Mouse (Mus musculus) G1E (cell line): ENCODE measurements around the gene Hsf3. TPM values are rescaled to one million over a fixed set of nuclear protein-coding genes. Genes with fewer than 3 reads are reported as not detected.
A peak's percentile ranks its signal among the peaks of the same experiment; 100 is the strongest.

ENCODE experiments used
- ATAC-seq: 2 replicates; pipeline ENCODE4 v1.8.0; 2016; ENCODE audit warnings: mild to moderate bottlenecking; ENCODE audit not compliant: insufficient number of reproducible peaks, poor library complexity, low FRiP score, severe bottlenecking; ENCODE audit errors: extremely low read depth
- DNase-seq: peaks from one replicate; pipeline ENCODE4 v3.0.0; 2012; ENCODE audit warnings: low spot score
- H3K27me3 ChIP-seq: 2 replicates; pipeline ENCODE4 v1.6.1; 2012; ENCODE audit warnings: mild to moderate bottlenecking, low read length, inconsistent platforms; ENCODE audit not compliant: insufficient read depth
- H3K36me3 ChIP-seq: replicated peaks from 2 replicates; pipeline ENCODE3; 2012; ENCODE audit warnings: mild to moderate bottlenecking, inconsistent platforms
- H3K4me1 ChIP-seq: 2 replicates; pipeline ENCODE4 v1.6.1; 2012; ENCODE audit warnings: low read depth, low read length, inconsistent platforms, mixed read lengths; ENCODE audit not compliant: insufficient read depth
- H3K4me3 ChIP-seq: 2 replicates; pipeline ENCODE4 v1.5.1; 2012; ENCODE audit warnings: low read depth, mild to moderate bottlenecking, inconsistent platforms, low read length, moderate library complexity, mixed read lengths
- H3K9me3 ChIP-seq: replicated peaks from 2 replicates; pipeline ENCODE4 v1.6.1; 2012; ENCODE audit warnings: inconsistent platforms
- CTCF ChIP-seq: IDR thresholded peaks from 2 replicates; pipeline ENCODE4 v1.5.1; 2012; ENCODE audit warnings: low read depth, low read length, inconsistent platforms, mixed read lengths
- GATA1 ChIP-seq: IDR thresholded peaks from 2 replicates; pipeline ENCODE4 v1.6.1; 2012; ENCODE audit warnings: borderline replicate concordance, low read length, inconsistent platforms, mixed read lengths
- GATA2 ChIP-seq: IDR thresholded peaks from 2 replicates; pipeline ENCODE4 v1.6.1; 2012; ENCODE audit warnings: low read depth, low read length, inconsistent platforms, borderline replicate concordance
- POLR2AphosphoS5 ChIP-seq: IDR thresholded peaks from 2 replicates; pipeline ENCODE4 v1.6.1; 2012; ENCODE audit warnings: low read depth, low read length, inconsistent platforms; ENCODE audit not compliant: insufficient replicate concordance
- TAL1 ChIP-seq: conservative IDR thresholded peaks from 2 replicates; pipeline ENCODE4 v1.6.1; 2012; ENCODE audit warnings: low read depth, low read length, inconsistent platforms, mixed read lengths
- polyA plus RNA-seq: library from polyadenylated mRNA; stranded (reverse); fragments of >175 nt; gene quantifications from 2 replicates; pipeline ENCODE4 v1.2.3, GENCODE M21; 2012
- total RNA-seq, 2 experiments: library from RNA; stranded (forward) in 1 of 2; stranded (reverse) in 1 of 2; fragments of 200-1000 nt in 1 of 2; fragments of >200 nt in 1 of 2; fragmentation: Nextera tagmentation in 1 of 2; gene quantifications; 2 replicates each; pipeline ENCODE4 v1.2.3; 2014 to 2017

The Hsf3 gene
- total and polyA plus RNA-seq, 3 experiments, result 0.11 TPM; not detected in 2

DNA sequence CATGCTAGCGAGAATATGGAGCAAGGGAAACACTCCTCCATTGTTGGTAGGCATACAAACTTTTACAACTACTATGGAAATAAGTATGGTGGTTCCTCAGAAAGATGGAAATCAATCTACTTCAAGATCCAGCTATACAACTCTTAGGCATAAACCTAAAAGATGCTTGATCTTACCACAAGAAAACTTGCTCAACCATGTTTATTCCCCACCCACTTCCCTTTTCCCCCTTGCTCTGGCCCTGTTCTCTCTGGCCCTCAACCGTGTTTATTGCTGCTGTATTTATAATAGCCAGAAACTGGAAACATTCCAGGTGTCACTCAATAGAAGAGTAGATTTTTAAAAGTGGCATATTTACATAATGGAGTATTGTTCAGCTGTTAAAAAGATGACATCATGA, 117.0 kb downstream of the Hsf3 start:
- no peaks in the 10 kb centered on the region for H3K27me3 ChIP-seq
- TF ChIP-seq CTCF, result no peak
- TF ChIP-seq POLR2AphosphoS5, result no peak
- no peak for TF ChIP-seq GATA2
- no peak for TF ChIP-seq TAL1
- TF ChIP-seq GATA1, result no peak
- no peaks in the 10 kb centered on the region for H3K9me3 ChIP-seq
- H3K4me3 ChIP-seq, result no peak overlapping the region
- H3K4me1 ChIP-seq, result no peaks in the 10 kb centered on the region
- DNase-seq (no peak), ATAC-seq (no peak)
- H3K36me3 ChIP-seq, result no peaks in the 10 kb centered on the region

DNA sequence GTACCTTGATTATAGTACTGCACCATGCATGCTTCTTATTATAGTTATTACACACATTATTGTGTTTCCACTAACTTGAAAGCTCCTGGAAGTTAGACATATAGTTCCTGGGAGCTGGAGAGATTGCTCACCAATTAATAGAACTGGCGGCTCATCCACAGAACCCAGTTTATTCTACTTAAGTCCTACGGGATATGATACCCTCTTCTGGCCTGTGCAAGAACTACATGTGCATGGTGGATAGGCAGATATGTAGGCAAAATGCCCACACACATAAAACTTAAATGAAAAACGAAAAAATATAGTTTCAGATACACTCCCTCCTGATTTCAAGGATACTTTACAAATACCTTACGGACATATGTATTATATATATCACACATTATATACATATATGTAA, 126.3 kb downstream of the Hsf3 start:
- Histone ChIP-seq H3K36me3 (no peaks in the 10 kb centered on the region), H3K4me3 (no peak overlapping the region), H3K4me1 (no peaks in the 10 kb centered on the region), H3K27me3 (no peaks in the 10 kb centered on the region), H3K9me3 (no peaks in the 10 kb centered on the region)
- no peak for DNase-seq
- TF ChIP-seq CTCF (no peak), POLR2AphosphoS5 (no peak), GATA2 (no peak), TAL1 (no peak), GATA1 (no peak)
- peak; percentile 4; the same call in 1 of the 2 replicates for ATAC-seq

DNA sequence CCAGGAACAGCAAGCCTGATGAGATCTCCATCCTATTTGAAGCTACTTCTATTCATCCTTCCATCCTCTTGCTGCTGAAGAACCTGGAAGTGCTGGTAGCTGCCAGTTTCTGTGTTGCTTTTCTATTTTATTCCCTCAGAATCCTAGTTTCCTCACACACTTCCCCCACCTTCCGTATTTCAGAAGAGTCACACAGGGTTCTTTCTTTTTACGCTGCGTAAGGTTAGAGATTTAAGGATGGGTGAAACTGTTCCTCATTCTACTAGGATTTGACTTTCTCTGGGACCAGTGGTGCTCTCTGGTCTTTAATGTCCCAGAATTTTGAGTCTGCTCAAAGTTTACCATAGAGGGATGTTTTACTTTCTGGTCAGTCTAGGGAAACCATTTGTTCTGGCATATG, 162.8 kb downstream of the Hsf3 start, which contains the start of gene Vsig4:
Vsig4 (minus strand) TSS at position 101 of the 400 bp plus-strand sequence.
- Histone ChIP-seq H3K4me1 (no peaks in the 10 kb centered on the region), H3K27me3 (no peaks in the 10 kb centered on the region), H3K36me3 (no peaks in the 10 kb centered on the region), H3K9me3 (no peaks in the 10 kb centered on the region), H3K4me3 (no peak within 1 kb of the TSS)
- no peak for ATAC-seq
- TF ChIP-seq GATA1 (no peak), TAL1 (no peak), GATA2 (no peak)
- no peak for DNase-seq

GRCm38 (mm10) chrX:96256509-96256908, 199.6 kb downstream of the Hsf3 start:
- Histone ChIP-seq H3K9me3 (no peaks in the 10 kb centered on the region), H3K4me1 (no peaks in the 10 kb centered on the region), H3K27me3 (no peaks in the 10 kb centered on the region), H3K36me3 (no peaks in the 10 kb centered on the region), H3K4me3 (no peak overlapping the region)
- ATAC-seq (no peak), DNase-seq (no peak)
- no peak for TF ChIP-seq TAL1
- no peak for TF ChIP-seq GATA2
- no peak for TF ChIP-seq POLR2AphosphoS5
- no peak for TF ChIP-seq GATA1
- TF ChIP-seq CTCF, result no peak

Other genes with a start within 250 kb of the Hsf3 start
- not detected in 2 replicates for gene Vsig4, start 162.9 kb downstream of the Hsf3 start, total RNA-seq (2014; fragmentation: Nextera tagmentation)
- gene Vsig4, start 162.9 kb downstream of the Hsf3 start, total RNA-seq (2017), result 0.27 TPM in 1 of 2 replicates, not detected in the other
- not detected in 2 replicates for gene Vsig4, start 162.9 kb downstream of the Hsf3 start, polyA plus RNA-seq
- gene Heph, start 935 bp downstream of the Hsf3 start, total RNA-seq (2014; fragmentation: Nextera tagmentation), result not detected in 2 replicates
- not detected in 2 replicates for gene Heph, start 935 bp downstream of the Hsf3 start, total RNA-seq (2017)
- not detected in 2 replicates for gene Heph, start 935 bp downstream of the Hsf3 start, polyA plus RNA-seq